Mouse (Mus musculus) right cerebral cortex, postnatal 14 days (tissue): ENCODE measurements around the gene Rabgap1l.

Source experiments
- DNase-seq: peaks from one replicate; pipeline ENCODE4 v3.0.0; 2022

The Rabgap1l gene

GRCm38 (mm10) chr1:160273133-160273743, 519.8 kb downstream of the Rabgap1l start:
- no peak for DNase-seq

DNA sequence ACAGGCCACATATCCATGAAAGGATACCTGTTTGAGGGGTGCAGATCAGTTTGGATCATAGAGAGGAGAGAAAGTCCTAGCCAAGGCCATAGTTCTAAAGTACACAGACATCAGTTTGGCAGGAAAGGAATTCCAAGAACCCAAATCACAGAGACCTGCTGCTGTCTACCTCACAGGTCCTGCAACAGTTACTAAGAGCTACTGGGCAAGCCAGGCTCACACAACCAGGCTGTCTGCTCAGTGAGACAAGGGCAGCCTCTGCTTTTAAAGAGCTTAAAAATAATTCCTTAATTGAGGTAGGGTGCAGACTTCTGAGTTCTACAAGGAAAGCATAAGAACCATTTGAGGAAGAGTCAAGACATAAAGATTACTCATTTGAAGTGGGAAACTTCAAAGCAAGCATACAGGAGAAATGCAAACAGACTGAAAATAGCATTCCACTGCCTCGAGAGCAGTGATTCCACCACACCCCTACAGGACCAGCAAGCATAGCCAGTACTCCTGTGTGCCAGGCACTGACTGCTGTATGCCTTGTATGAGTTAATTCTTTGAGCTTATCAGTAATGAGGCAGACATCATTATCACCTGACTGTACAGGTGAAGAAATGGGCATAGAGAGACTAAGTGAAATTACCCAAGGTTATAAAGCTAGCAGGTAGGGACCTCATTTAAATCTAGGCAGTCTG, 521.6 kb downstream of the Rabgap1l start:
- no peak for DNase-seq

DNA sequence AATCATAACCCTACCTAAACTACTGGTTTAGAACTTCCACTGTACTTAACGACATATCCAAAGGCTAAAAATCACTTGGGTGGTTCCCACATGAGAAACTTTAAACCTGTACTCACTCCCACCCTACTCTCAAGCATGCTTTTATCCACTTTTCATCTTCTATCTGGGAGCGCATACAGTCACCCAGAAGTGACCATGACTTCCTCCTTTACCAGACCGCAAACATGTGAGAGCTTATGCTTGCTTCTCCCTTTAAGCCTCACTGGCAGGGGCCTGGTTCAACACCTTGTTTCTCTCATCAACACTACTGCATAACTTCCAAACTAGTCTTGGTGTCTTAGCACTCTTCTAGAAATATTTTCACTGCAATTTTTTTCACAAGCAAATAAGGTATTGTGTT, 524.7 kb downstream of the Rabgap1l start:
- no peak for DNase-seq

DNA sequence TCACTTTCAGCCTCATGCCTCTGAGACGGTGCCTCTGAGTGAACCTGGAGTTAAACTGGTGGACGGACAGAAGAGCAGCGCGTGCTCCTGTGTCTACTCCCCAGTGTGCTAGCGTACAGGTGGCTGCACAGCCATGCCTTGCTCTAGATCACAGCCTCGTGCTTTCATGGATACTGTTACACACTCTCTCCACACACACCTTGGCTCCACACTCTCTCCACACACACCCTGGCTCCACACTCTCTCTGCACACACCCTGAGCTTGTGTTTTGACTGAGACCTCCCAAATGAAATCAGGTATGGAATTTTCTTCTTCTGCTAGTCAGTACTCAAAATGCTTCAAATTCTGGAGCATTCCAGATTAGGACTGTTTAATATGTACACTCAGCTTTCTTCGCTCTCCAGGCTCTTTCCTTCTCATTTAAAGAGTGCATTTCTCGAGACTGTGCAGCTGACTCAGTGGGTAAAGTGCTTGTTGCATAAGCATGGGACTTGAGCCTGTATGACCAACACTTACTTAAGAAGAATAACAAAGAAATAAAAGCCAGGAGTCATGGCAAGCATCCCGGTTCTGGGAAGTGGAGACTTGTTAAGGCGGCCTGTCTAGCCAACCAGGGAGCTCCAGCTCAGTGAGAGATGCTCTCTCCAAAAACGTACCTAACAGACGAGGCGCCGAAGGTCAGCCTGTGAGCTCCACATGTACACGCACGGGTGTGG, 529.2 kb downstream of the Rabgap1l start:
- no peak for DNase-seq

- no peak for DNase-seq
Observed at GRCm38 (mm10) chr1:160263053-160263452, 530.0 kb downstream of the Rabgap1l start.

GRCm38 (mm10) chr1:160262415-160262814, 530.6 kb downstream of the Rabgap1l start:
- no peak for DNase-seq

- no peak for DNase-seq
Observed at GRCm38 (mm10) chr1:160261849-160262248, 531.2 kb downstream of the Rabgap1l start.

- no peak for DNase-seq
Observed at GRCm38 (mm10) chr1:160260605-160261004, 532.4 kb downstream of the Rabgap1l start.

DNA sequence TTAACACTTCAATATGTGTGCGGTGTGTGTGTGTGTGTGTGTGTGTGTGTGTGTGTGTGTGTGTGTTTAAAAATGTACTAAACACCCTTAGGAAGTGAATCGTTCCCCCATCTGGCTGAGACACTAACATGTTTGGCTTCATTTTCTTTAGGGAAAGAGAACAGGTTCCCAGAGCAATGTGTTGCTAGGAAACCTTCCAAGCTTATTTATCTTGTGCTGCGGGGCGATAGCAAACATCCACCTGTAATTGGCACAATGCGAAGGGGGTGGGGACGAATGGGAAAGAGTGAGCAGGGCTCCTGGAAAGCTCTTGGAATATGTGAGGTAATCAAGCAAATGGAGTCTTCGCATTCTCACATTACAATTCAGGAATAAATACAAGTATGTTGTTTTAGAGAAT, 533.1 kb downstream of the Rabgap1l start:
- DNase-seq: no peak

DNA sequence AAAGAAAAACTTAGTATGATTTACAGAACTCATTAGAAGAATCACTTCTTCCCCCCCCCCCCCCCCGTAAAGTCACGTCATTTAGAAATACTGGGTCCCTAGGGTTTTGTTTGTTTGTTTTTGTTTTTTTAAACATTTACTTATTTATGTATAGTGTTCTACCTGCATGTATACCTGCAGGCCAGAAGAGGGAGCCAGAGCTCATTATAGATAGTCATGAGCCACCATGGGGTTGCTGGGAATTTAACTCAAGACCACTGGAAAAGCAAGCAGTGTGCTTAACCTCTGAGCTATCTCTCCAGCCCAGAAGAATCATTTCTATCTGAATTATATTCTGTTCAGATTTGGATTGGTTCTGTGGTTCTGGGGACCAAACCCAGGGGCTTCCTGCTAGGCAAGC, 539.9 kb downstream of the Rabgap1l start:
- DNase-seq: no peak

GRCm38 (mm10) chr1:160251388-160252007, 541.5 kb downstream of the Rabgap1l start:
- DNase-seq: no peak

- no peak for DNase-seq
Observed at GRCm38 (mm10) chr1:160250782-160251181, 542.2 kb downstream of the Rabgap1l start.

DNA sequence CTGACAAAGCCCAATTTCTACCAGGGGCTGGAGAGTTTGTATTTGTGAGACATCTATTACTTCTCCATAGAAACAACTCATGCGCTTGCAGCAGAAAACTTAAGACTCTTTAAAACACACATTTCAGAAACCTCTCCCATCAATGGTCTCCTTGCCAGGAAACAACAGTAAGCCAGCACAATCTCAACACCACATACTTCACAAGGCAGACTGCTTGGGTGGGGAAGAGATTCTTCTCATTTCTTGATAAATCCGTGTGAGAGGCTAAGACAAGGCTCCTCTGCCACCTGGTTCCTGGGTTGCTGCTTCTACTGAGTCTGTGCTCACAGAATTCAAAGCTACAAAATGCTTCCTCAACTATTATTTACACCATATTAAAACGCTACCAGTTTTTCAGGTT, 543.2 kb downstream of the Rabgap1l start:
- no peak for DNase-seq

DNA sequence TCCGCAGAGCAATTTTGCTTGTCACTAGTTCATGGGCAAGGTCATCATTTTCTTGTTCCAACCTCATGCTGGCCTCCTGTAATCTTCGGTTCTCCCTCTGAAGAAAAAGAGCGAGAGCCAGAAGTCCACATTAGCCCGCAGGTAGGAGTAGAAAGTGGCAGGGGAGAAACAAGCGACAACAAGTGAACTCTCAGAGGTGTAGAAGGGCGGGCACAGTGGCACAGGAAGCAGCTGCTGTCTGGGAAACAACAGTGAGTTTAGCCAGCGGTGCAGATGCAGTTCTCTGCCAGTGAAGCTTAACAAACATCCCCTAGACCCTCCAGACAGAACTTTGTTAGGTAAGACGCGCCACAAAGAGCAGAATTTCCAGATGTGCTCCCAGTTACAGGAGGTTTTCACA, 545.5 kb downstream of the Rabgap1l start:
- DNase-seq: no peak

- DNase-seq: no peak
Observed at GRCm38 (mm10) chr1:160246844-160247243, 546.2 kb downstream of the Rabgap1l start.

- DNase-seq: no peak
Observed at GRCm38 (mm10) chr1:160245954-160246353, 547.1 kb downstream of the Rabgap1l start.

DNA sequence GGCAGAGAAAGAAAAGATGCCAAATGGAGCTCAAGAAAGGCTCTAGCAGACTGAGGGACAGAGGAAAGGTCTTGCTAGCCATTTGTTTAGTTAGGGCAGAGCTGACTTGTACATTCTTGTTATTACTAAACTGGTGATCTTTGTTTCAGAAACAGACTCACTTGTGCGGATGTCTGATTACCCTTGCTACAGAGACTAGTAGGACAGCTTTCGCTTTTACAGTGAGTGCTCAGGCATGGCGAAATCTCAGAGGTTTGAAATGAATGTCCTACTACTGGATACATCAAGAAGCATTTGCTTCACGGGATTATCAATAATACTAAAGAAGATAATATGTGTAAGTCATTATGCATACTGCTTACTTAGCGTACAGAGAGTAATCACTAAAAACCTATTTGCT, 548.3 kb downstream of the Rabgap1l start:
- no peak for DNase-seq

DNA sequence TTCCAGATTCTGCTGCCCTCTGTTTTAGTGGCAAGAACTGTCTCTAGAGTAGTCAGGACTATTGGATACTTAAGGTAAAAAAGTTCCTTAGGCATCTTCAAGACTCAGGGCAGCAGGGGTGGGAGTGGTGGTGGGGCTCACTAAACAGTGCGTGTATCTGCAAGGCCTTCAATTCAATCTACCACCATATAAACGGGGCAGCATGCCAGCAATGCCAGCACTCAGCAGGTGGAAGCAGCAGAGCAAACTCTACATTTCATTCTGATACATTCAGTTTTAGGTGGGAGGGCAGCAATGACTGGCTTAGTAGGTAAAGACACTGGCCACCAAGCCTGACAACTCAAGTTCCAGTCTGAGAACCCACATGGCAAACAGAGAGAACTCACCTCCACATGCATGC, 552.9 kb downstream of the Rabgap1l start:
- no peak for DNase-seq

- DNase-seq: no peak
Observed at GRCm38 (mm10) chr1:160238852-160239443, 554.1 kb downstream of the Rabgap1l start.

DNA sequence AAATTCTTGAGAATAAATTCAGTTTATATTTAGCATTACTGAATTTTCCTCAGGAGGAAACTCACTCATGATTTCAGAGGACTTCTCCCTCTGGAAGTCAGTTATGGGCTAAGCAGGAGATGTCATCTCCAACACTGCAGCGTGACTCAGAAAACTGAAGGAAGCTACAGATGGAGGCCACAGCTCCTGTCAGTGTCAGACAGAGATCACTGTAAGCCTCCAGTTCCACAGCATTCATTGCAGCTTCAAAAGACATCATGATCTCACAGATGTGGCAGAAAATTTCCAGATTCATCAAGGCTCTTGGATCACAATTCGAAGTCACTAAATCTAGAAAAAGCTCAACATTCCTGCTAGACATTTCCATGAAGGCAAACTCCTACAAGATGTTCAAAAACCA, 555.0 kb downstream of the Rabgap1l start:
- DNase-seq: no peak

DNA sequence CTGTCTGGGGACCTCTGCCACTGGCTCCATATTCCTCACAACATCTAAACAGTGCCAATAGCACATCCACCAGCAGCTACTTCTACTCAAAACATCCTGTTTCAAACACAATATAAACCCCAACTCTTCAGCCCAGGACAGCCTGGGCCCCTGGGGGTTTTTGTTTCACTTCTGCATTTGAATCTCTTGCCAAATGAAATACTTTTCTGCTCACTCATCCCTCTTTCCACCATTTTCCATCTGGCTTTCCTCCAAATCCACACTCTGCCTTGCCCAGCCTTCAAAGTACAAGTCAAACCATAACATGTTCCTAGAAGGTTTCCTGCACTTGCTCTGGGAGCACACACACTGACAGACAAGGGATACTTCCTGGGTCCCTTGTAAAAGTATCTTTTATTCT, 559.1 kb downstream of the Rabgap1l start:
- no peak for DNase-seq

- DNase-seq: no peak
Observed at GRCm38 (mm10) chr1:160232113-160232512, 560.9 kb downstream of the Rabgap1l start.

- peak; percentile 34 for DNase-seq
Observed at GRCm38 (mm10) chr1:160231013-160231412, 562.0 kb downstream of the Rabgap1l start.
